8 mouse cellular contexts compared by ENCODE assay signal in the genomic region with DNA sequence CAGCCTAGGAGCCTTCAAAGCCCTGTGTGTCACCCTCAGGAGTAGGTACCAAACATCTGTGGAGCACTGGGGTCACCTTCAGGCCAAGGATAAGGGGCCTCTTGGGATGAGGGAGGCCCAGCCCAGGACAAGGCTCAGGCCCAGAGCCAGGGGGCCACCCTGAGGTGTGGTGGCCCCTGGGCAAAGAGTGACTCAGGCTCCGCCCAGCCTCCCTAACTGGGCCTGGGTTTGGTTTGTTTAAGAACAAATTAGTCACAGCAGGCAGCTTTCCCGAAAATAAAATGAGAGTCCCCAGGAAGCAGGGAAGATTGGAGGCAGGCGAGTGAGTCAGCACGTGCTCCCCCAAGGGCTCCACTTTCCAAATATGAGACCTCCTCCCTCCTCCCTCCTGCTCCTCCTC. TPM values are rescaled to one million over a fixed set of nuclear protein-coding genes. Genes with fewer than 3 reads are reported as not detected.
DNase-seq lines count a peak whose midpoint lies in the region; ATAC-seq lines count a peak whose summit lies in the region.

No protein-coding gene starts in this region.

- H3K27ac ChIP-seq in limb, embryonic 13.5 days = peak overlapping the region; percentile 48; the same call in 1 of the 2 replicates

- H3K4me1 ChIP-seq in limb, embryonic 13.5 days = peaks cover 65% of the 10 kb centered on the region

- peak; percentile 55 for DNase-seq in adrenal gland, adult 2 months
- DNase-seq in adrenal gland, postnatal 14 days = no peak
- peak; percentile 99 for DNase-seq in 3134 (ENCODE audit: extremely low read depth, insufficient read length, low spot score)
- peak; percentile 98 for DNase-seq in heart, adult 11 months
- DNase-seq in cerebellum, postnatal 14 days = no peak
- no peak for DNase-seq in ovary, adult 18-20 months (ENCODE audit: low spot score)
- no peak for DNase-seq in thymus, postnatal 14 days

- no peak overlapping the region for H3K4me3 ChIP-seq in limb, embryonic 13.5 days

- no peaks in the 10 kb centered on the region for H3K36me3 ChIP-seq in limb, embryonic 13.5 days

- no peak for ATAC-seq in limb, embryonic 13.5 days (ENCODE audit: low FRiP score, low read depth)

- H3K27me3 ChIP-seq in limb, embryonic 13.5 days = peaks cover 32% of the 10 kb centered on the region

- H3K9me3 ChIP-seq in limb, embryonic 13.5 days = no peaks in the 10 kb centered on the region

- 31% methylated on average over 4 of the region's 4 CpGs for WGBS in limb, embryonic 13.5 days

- no peak overlapping the region for H3K4me2 ChIP-seq in limb, embryonic 13.5 days (replicated peaks)

- H3K9ac ChIP-seq in limb, embryonic 13.5 days = no peak overlapping the region

RNA-seq across cellular contexts. Expression of gene Socs3, which starts 37.7 kb away (rescaled TPM):
- total RNA-seq in adrenal gland, adult 2 months (2021) = 1 to 10 TPM; 3.2 to 6.9 TPM
- polyA plus RNA-seq in adrenal gland, adult 2 months (2012; rRNA removed) = 14.1 and 14.8 TPM in 2 replicates
- total RNA-seq in adrenal gland, postnatal 14 days (2021) = 4.8 and 6.5 TPM in 2 replicates
- polyA plus RNA-seq in limb, embryonic 13.5 days (2015; fragmentation: Nextera tagmentation; extraction: Ambion mirVana) = 15.6 and 15.8 TPM in 2 replicates

RNA-seq across cellular contexts. Expression of gene Pgs1, which starts 53.9 kb away (rescaled TPM):
- 10 to 100 TPM; 53.9 to 54.5 TPM for total RNA-seq in adrenal gland, adult 2 months (2021)
- polyA plus RNA-seq in adrenal gland, adult 2 months (2012; rRNA removed) = 99.4 and 165 TPM in 2 replicates
- total RNA-seq in adrenal gland, postnatal 14 days (2021) = 32.9 and 39.2 TPM in 2 replicates
- 34.4 and 35.7 TPM in 2 replicates for polyA plus RNA-seq in limb, embryonic 13.5 days (2015; fragmentation: Nextera tagmentation; extraction: Ambion mirVana)

RNA-seq across cellular contexts. Expression of gene Tha1, which starts 58.9 kb away (rescaled TPM):
- total RNA-seq in adrenal gland, adult 2 months (2021) = 1 to 10 TPM; 8.4 to 9.5 TPM
- polyA plus RNA-seq in adrenal gland, adult 2 months (2012; rRNA removed) = 40.3 and 49.3 TPM in 2 replicates
- 11.5 and 12.3 TPM in 2 replicates for total RNA-seq in adrenal gland, postnatal 14 days (2021)
- polyA plus RNA-seq in limb, embryonic 13.5 days (2015; fragmentation: Nextera tagmentation; extraction: Ambion mirVana) = 3.4 and 3.6 TPM in 2 replicates

Comparison
In these comparisons a context has a peak if more than half of its experiments do, and no peak if none do; other contexts are left out.
1. DNase-seq: peak in adrenal gland, adult 2 months (single experiment), 3134 (single experiment) and heart, adult 11 months (single experiment); none in adrenal gland, postnatal 14 days (single experiment), cerebellum, postnatal 14 days (0 of 2), ovary, adult 18-20 months (single experiment) and thymus, postnatal 14 days (single experiment).